ENCODE assay signal across 28 mouse cellular contexts in genomic region chr4:95146268-95146667, GRCm38 (mm10).
A peak's percentile ranks its signal among the peaks of the same experiment; 100 is the strongest.
DNase-seq lines count a peak whose midpoint lies in the region; ATAC-seq and TF ChIP-seq lines count a peak whose summit lies in the region.
"Had no signal": no experiment of that assay in that cellular context is flagged by ENCODE, and none has a peak within 500 bp of the region (broad histone marks: within the 10 kb centered on the region; RNA-seq: fewer than 3 reads in every experiment).

No protein-coding gene starts in this region.

- no peak for ATAC-seq in forebrain, embryonic 11.5 days (replicated peaks; ENCODE audit: low FRiP score)
- ATAC-seq in forebrain, embryonic 15.5 days (replicated peaks): no peak
- ATAC-seq: activated CD4-positive, CD25-positive, alpha-beta regulatory T cell, adult 4 months; CD4-positive, CD25-positive, alpha-beta regulatory T cell, adult 4 months; forebrain, embryonic 13.5 days; forebrain, embryonic 16.5 days; Patski had no signal

- H3K27me3 ChIP-seq in forebrain, embryonic 11.5 days (ENCODE audit: control insufficient read depth, insufficient read depth, low read length): no peaks in the 10 kb centered on the region
- H3K27me3 ChIP-seq in forebrain, embryonic 15.5 days: no peaks in the 10 kb centered on the region
- no peaks in the 10 kb centered on the region for H3K27me3 ChIP-seq in heart, adult 2 months (ENCODE audit: control insufficient read depth, insufficient read depth, low read length)
- H3K27me3 ChIP-seq: CH12.LX; embryonic facial prominence, embryonic 13.5 days; embryonic facial prominence, embryonic 15.5 days; forebrain, embryonic 13.5 days; Patski had no signal

- no peaks in the 10 kb centered on the region for H3K4me1 ChIP-seq in forebrain, embryonic 11.5 days (replicated peaks; ENCODE audit: control insufficient read depth, insufficient read depth, low read length)
- H3K4me1 ChIP-seq in forebrain, embryonic 15.5 days: no peaks in the 10 kb centered on the region
- H3K4me1 ChIP-seq in heart, adult 2 months (ENCODE audit: control insufficient read depth, insufficient read depth, low read length): peaks cover 13% of the 10 kb centered on the region
- H3K4me1 ChIP-seq: embryonic facial prominence, embryonic 13.5 days; embryonic facial prominence, embryonic 15.5 days; forebrain, embryonic 10.5 days; forebrain, embryonic 13.5 days had no signal

- no peaks in the 10 kb centered on the region for H3K79me2 ChIP-seq in heart, adult 2 months (replicated peaks; ENCODE audit: control insufficient read depth, insufficient read depth, low read length)

- 88% methylated on average over 5 of the region's 5 CpGs for WGBS in forebrain, embryonic 11.5 days
- WGBS in forebrain, embryonic 15.5 days: 94% methylated on average over 5 of the region's 5 CpGs
- 62% methylated on average over 5 of the region's 5 CpGs for WGBS in heart, adult 2 months

- DNase-seq in forebrain, embryonic 11.5 days (ENCODE audit: low spot score): peak; percentile 23
- peak; percentile 93 for DNase-seq in heart, adult 11 months
- DNase-seq in heart, postnatal 36 days: no peak
- DNase-seq in heart, adult 2 months: no peak
- no peak for DNase-seq in heart, adult 8-10 months (ENCODE audit: low spot score)
- DNase-seq: adrenal gland, adult 8-10 months; adrenal gland, postnatal 14 days; adrenal gland, postnatal 36 days; B cell, adult 2 months; cerebellum, adult 11 months; cerebellum, adult 18-20 months; cerebellum, adult 8-10 months; cerebellum, adult 9-11 months; cerebellum, postnatal 14 days; cerebellum, postnatal 36 days; embryo, embryonic 11 days had no signal

- no peak for TF ChIP-seq POLR2A in heart, adult 2 months (IDR thresholded peaks at IDR 0.05; ENCODE audit: insufficient read depth, low read depth, low read length)

- intact Hi-C loops in heart, postnatal 36 days (cut with DNase I): no loop called here
- intact Hi-C loops in heart, adult 2 months (cut with DNase I): no loop called here

- H3K9ac ChIP-seq in forebrain, embryonic 11.5 days (ENCODE audit: low read length): no peak overlapping the region
- H3K9ac ChIP-seq in forebrain, embryonic 15.5 days (replicated peaks): no peak overlapping the region
- H3K9ac ChIP-seq in heart, adult 2 months (ENCODE audit: low read depth, low read length): no peak overlapping the region
- H3K9ac ChIP-seq: embryonic facial prominence, embryonic 13.5 days; embryonic facial prominence, embryonic 15.5 days; forebrain, embryonic 13.5 days had no signal

- no peak for TF ChIP-seq EP300 in heart, adult 2 months (IDR thresholded peaks at IDR 0.05; ENCODE audit: insufficient read depth, low read depth, low read length)

- H3K36me3 ChIP-seq in forebrain, embryonic 11.5 days (ENCODE audit: control insufficient read depth, insufficient read depth, low read length): no peaks in the 10 kb centered on the region
- no peaks in the 10 kb centered on the region for H3K36me3 ChIP-seq in forebrain, embryonic 15.5 days
- no peaks in the 10 kb centered on the region; the same call in 1 of the 2 replicates for H3K36me3 ChIP-seq in heart, adult 2 months (ENCODE audit: control insufficient read depth, insufficient read depth, low read length)
- H3K36me3 ChIP-seq: embryonic facial prominence, embryonic 13.5 days; embryonic facial prominence, embryonic 15.5 days; forebrain, embryonic 10.5 days; G1E had no signal

- no peak overlapping the region for H3K4me2 ChIP-seq in forebrain, embryonic 11.5 days (ENCODE audit: low read depth, low read length, severe bottlenecking)
- no peak overlapping the region for H3K4me2 ChIP-seq in forebrain, embryonic 15.5 days (replicated peaks)
- H3K4me2 ChIP-seq: embryonic facial prominence, embryonic 13.5 days; embryonic facial prominence, embryonic 15.5 days; forebrain, embryonic 13.5 days had no signal

- H3K27ac ChIP-seq in forebrain, embryonic 11.5 days (ENCODE audit: low read depth, low read length): no peak overlapping the region
- no peak overlapping the region for H3K27ac ChIP-seq in forebrain, embryonic 15.5 days (replicated peaks)
- H3K27ac ChIP-seq in heart, adult 2 months: peak overlapping the region; percentile 53
- H3K27ac ChIP-seq: embryonic facial prominence, embryonic 13.5 days; embryonic facial prominence, embryonic 15.5 days; forebrain, embryonic 10.5 days; forebrain, embryonic 13.5 days had no signal

- no peak for TF ChIP-seq CTCF in heart, adult 2 months (IDR thresholded peaks at IDR 0.05)

- no peaks in the 10 kb centered on the region for H3K9me3 ChIP-seq in forebrain, embryonic 11.5 days (ENCODE audit: control insufficient read depth, low read length)
- no peaks in the 10 kb centered on the region for H3K9me3 ChIP-seq in forebrain, embryonic 15.5 days
- H3K9me3 ChIP-seq: embryonic facial prominence, embryonic 13.5 days; embryonic facial prominence, embryonic 15.5 days; forebrain, embryonic 10.5 days; forebrain, embryonic 13.5 days; G1E had no signal

- no peak overlapping the region for H3K4me3 ChIP-seq in forebrain, embryonic 11.5 days (ENCODE audit: low read depth, low read length)
- H3K4me3 ChIP-seq in forebrain, embryonic 15.5 days: no peak overlapping the region
- no peak overlapping the region for H3K4me3 ChIP-seq in heart, adult 2 months
- H3K4me3 ChIP-seq: embryonic facial prominence, embryonic 13.5 days; embryonic facial prominence, embryonic 15.5 days; erythroblast, embryonic 14.5 days; forebrain, embryonic 10.5 days; forebrain, embryonic 13.5 days had no signal

Comparison
In these comparisons a context has a peak if more than half of its experiments do, and no peak if none do; other contexts are left out.
1. DNase-seq: peak in forebrain, embryonic 11.5 days (single experiment) and heart, adult 11 months (single experiment); none in heart, postnatal 36 days (0 of 2), heart, adult 2 months (0 of 2) and heart, adult 8-10 months (single experiment).